Mouse (Mus musculus): ENCODE measurements around the gene Tex19.2. TPM values are rescaled to one million over a fixed set of nuclear protein-coding genes. Genes with fewer than 3 reads are reported as not detected.

The Tex19.2 gene
- polyA plus RNA-seq, 1 experiment from 2014 or later = not detected

Other genes with a start within 250 kb of the Tex19.2 start
- gene Ccdc57, start 185.8 kb downstream of the Tex19.2 start, polyA plus RNA-seq (2014; fragmentation: Nextera tagmentation; extraction: Ambion mirVana) = 3.3 and 3.9 TPM in 2 replicates
- 176 and 189 TPM in 2 replicates for gene Slc16a3, start 170.2 kb downstream of the Tex19.2 start, polyA plus RNA-seq (2014; fragmentation: Nextera tagmentation; extraction: Ambion mirVana)
- gene Csnk1d, start 127.3 kb downstream of the Tex19.2 start, polyA plus RNA-seq (2014; fragmentation: Nextera tagmentation; extraction: Ambion mirVana) = 47.9 and 58.5 TPM in 2 replicates
- gene Cd7, start 79.3 kb downstream of the Tex19.2 start, polyA plus RNA-seq (2014; fragmentation: Nextera tagmentation; extraction: Ambion mirVana) = 0.31 TPM in 1 of 2 replicates, not detected in the other
- gene Sectm1b, start 55.1 kb downstream of the Tex19.2 start, polyA plus RNA-seq (2014; fragmentation: Nextera tagmentation; extraction: Ambion mirVana) = not detected in 2 replicates
- gene Sectm1a, start 37.5 kb downstream of the Tex19.2 start, polyA plus RNA-seq (2014; fragmentation: Nextera tagmentation; extraction: Ambion mirVana) = not detected in 2 replicates
- 0.14 and 0.20 TPM in 2 replicates for gene Tex19.1, start 27.5 kb upstream of the Tex19.2 start, polyA plus RNA-seq (2014; fragmentation: Nextera tagmentation; extraction: Ambion mirVana)
- not detected in 2 replicates for gene Uts2r, start 41.6 kb upstream of the Tex19.2 start, polyA plus RNA-seq (2014; fragmentation: Nextera tagmentation; extraction: Ambion mirVana)
- gene Hexdc, start 85.8 kb upstream of the Tex19.2 start, polyA plus RNA-seq (2014; fragmentation: Nextera tagmentation; extraction: Ambion mirVana) = 6.2 and 7.9 TPM in 2 replicates
- 25.3 and 29.9 TPM in 2 replicates for gene Ogfod3, start 86.0 kb upstream of the Tex19.2 start, polyA plus RNA-seq (2014; fragmentation: Nextera tagmentation; extraction: Ambion mirVana)
- 20.5 and 21.7 TPM in 2 replicates for gene Cybc1, start 110.6 kb upstream of the Tex19.2 start, polyA plus RNA-seq (2014; fragmentation: Nextera tagmentation; extraction: Ambion mirVana)
- gene Narf, start 118.6 kb upstream of the Tex19.2 start, polyA plus RNA-seq (2014; fragmentation: Nextera tagmentation; extraction: Ambion mirVana) = 51.3 and 61.0 TPM in 2 replicates
- gene Foxk2, start 141.3 kb upstream of the Tex19.2 start, polyA plus RNA-seq (2014; fragmentation: Nextera tagmentation; extraction: Ambion mirVana) = 8.4 and 8.6 TPM in 2 replicates
- gene Wdr45b, start 235.8 kb upstream of the Tex19.2 start, polyA plus RNA-seq (2014; fragmentation: Nextera tagmentation; extraction: Ambion mirVana) = 84.8 and 88.8 TPM in 2 replicates

Measured in heart, embryonic 11.5 days (tissue).